Mouse (Mus musculus) CH12.LX (cell line): Measurements from ENCODE around the gene Ankrd66. TPM values are rescaled to one million over a fixed set of nuclear protein-coding genes. Genes with fewer than 3 reads are reported as not detected.

ENCODE experiments used
- DNase-seq: peaks from one replicate; pipeline ENCODE4 v3.0.0-alpha.2; 2013; ENCODE audit errors: extremely low read depth
- H3K27ac ChIP-seq: 2 replicates; pipeline ENCODE4 v1.5.1; 2012; ENCODE audit warnings: low read depth, mild to moderate bottlenecking, control low read depth, moderate library complexity; ENCODE audit not compliant: insufficient read depth
- H3K27me3 ChIP-seq: replicated peaks from 2 replicates; pipeline ENCODE3; 2012; ENCODE audit warnings: inconsistent platforms
- H3K36me3 ChIP-seq, 2 experiments: replicated peaks in 1 of 2; 2 replicates each; pipeline versions ENCODE3 to v1.6.1; 2012; ENCODE audit warnings: inconsistent platforms in 1 of 2, low read length in 1 of 2, mild to moderate bottlenecking in 1 of 2, mixed read lengths in 1 of 2, moderate library complexity in 1 of 2; ENCODE audit not compliant: control insufficient read depth in 1 of 2, insufficient read depth in 1 of 2
- H3K4me1 ChIP-seq, 2 experiments: 2 replicates each; pipeline ENCODE4 v1.6.1; 2012; ENCODE audit warnings: inconsistent platforms in 1 of 2, moderate library complexity in 1 of 2; ENCODE audit not compliant: insufficient read depth in 2 of 2, control insufficient read depth in 1 of 2
- H3K4me2 ChIP-seq: 2 replicates; pipeline ENCODE4 v1.6.1; 2012; ENCODE audit warnings: low read depth, mild to moderate bottlenecking, control low read depth; ENCODE audit not compliant: poor library complexity, insufficient read depth, severe bottlenecking
- H3K4me3 ChIP-seq, 3 experiments: fragments of 150-350 bp in 1 of 3; sonication (generic) in 1 of 3; replicated peaks in 1 of 3; 2 replicates each; pipeline versions ENCODE3 to v1.5.1; 2011 to 2012; ENCODE audit warnings: low read depth in 2 of 3, low read length in 2 of 3, mild to moderate bottlenecking in 2 of 3, moderate library complexity in 2 of 3, control low read depth in 1 of 3, improper control_type of control experiment in 1 of 3, inconsistent platforms in 1 of 3, mixed read lengths in 1 of 3; ENCODE audit not compliant: poor library complexity in 1 of 3
- H3K79me2 ChIP-seq: replicated peaks from 2 replicates; pipeline ENCODE4 v1.6.1; 2012; ENCODE audit warnings: mild to moderate bottlenecking, moderate library complexity; ENCODE audit not compliant: control insufficient read depth, poor library complexity, insufficient read depth, severe bottlenecking; ENCODE audit errors: extremely low read depth
- H3K9ac ChIP-seq: 2 replicates; pipeline ENCODE4 v1.6.1; 2012; ENCODE audit warnings: low read depth, mild to moderate bottlenecking, control low read depth, moderate library complexity; ENCODE audit not compliant: insufficient read depth
- H3K9me3 ChIP-seq: replicated peaks from 2 replicates; pipeline ENCODE3; 2012; ENCODE audit warnings: low read length, inconsistent platforms, mixed read lengths
- CHD1 ChIP-seq: IDR thresholded peaks from 2 replicates; pipeline ENCODE4 v1.6.1; 2012; ENCODE audit warnings: low read depth, low read length, improper control_type of control experiment, inconsistent platforms
- CHD2 ChIP-seq: IDR thresholded peaks from 2 replicates; pipeline ENCODE4 v1.6.1; 2011; ENCODE audit warnings: low read length, improper control_type of control experiment
- CTCF ChIP-seq, 2 experiments: IDR thresholded peaks in 1 of 2; conservative IDR thresholded peaks in 1 of 2; 2 replicates each; pipeline ENCODE4 v1.5.1; 2011 to 2012; ENCODE audit warnings: low read depth in 2 of 2, low read length in 2 of 2, improper control_type of control experiment in 1 of 2, inconsistent platforms in 1 of 2, mild to moderate bottlenecking in 1 of 2, moderate library complexity in 1 of 2
- EP300 ChIP-seq: IDR thresholded peaks from 2 replicates; pipeline ENCODE4 v1.6.1; 2011; ENCODE audit warnings: low read length, improper control_type of control experiment
- ETS1 ChIP-seq: conservative IDR thresholded peaks from 2 replicates; pipeline ENCODE4 v1.6.1; 2012; ENCODE audit warnings: low read depth, mild to moderate bottlenecking, inconsistent platforms, low read length, improper control_type of control experiment, moderate library complexity
- MAX ChIP-seq: IDR thresholded peaks from 2 replicates; pipeline ENCODE4 v1.6.1; 2011; ENCODE audit warnings: low read length, improper control_type of control experiment
- MAZ ChIP-seq: IDR thresholded peaks from 2 replicates; pipeline ENCODE4 v1.6.1; 2012; ENCODE audit warnings: low read depth, mild to moderate bottlenecking, inconsistent platforms, low read length, improper control_type of control experiment, moderate library complexity
- RCOR1 ChIP-seq: conservative IDR thresholded peaks from 2 replicates; pipeline ENCODE4 v1.6.1; 2012; ENCODE audit warnings: low read depth, mild to moderate bottlenecking, inconsistent platforms, low read length, improper control_type of control experiment
- SIN3A ChIP-seq: IDR thresholded peaks from 2 replicates; pipeline ENCODE4 v1.6.1; 2012; ENCODE audit warnings: low read length, improper control_type of control experiment, inconsistent platforms
- TBP ChIP-seq: conservative IDR thresholded peaks from 2 replicates; pipeline ENCODE4 v1.6.1; 2011; ENCODE audit warnings: low read depth, low read length, improper control_type of control experiment
- TCF12 ChIP-seq: IDR thresholded peaks from 2 replicates; pipeline ENCODE4 v1.6.1; 2014; ENCODE audit warnings: low read depth, mild to moderate bottlenecking, inconsistent platforms, low read length, improper control_type of control experiment
- USF1 ChIP-seq: IDR thresholded peaks from 2 replicates; pipeline ENCODE4 v1.6.1; 2014; ENCODE audit warnings: low read depth, mild to moderate bottlenecking, inconsistent platforms, low read length, improper control_type of control experiment
- ZC3H11A ChIP-seq: IDR thresholded peaks from 2 replicates; pipeline ENCODE4 v1.6.1; 2012; ENCODE audit warnings: low read depth, mild to moderate bottlenecking, inconsistent platforms, low read length, improper control_type of control experiment
- ZMIZ1 ChIP-seq: IDR thresholded peaks from 2 replicates; pipeline ENCODE4 v1.6.1; 2012; ENCODE audit warnings: low read depth, mild to moderate bottlenecking, inconsistent platforms, low read length, improper control_type of control experiment
- ZNF384 ChIP-seq: IDR thresholded peaks from 2 replicates; pipeline ENCODE4 v1.6.1; 2012; ENCODE audit warnings: low read depth, low read length, improper control_type of control experiment, inconsistent platforms
- dilution Hi-C: fragments of 300-500 bp; cut with MboI; formaldehyde crosslinking; loops from 2 replicates; pipeline ENCODE4 v1.14.3; 2020; ENCODE audit warnings: low sequenced_read_pairs; ENCODE audit not compliant: extremely low pct_unique_long_range_greater_than_20kb, extremely low pct_ligation_motif_present
- in situ Hi-C: fragments of 300-500 bp; cut with MboI; formaldehyde crosslinking; loops from 3 replicates; pipeline ENCODE4 v1.14.3; 2019; ENCODE audit warnings: low sequenced_read_pairs, low pct_ligation_motif_present, low pct_unique_long_range_greater_than_20kb, mixed read lengths
- polyA plus RNA-seq: library from polyadenylated mRNA; unstranded; fragments of >175 nt; gene quantifications from 2 replicates; pipeline ENCODE4 v1.2.1, GENCODE M21; 2012; ENCODE audit warnings: low read depth; ENCODE audit not compliant: insufficient read length
- total RNA-seq, 2 experiments: library from RNA; depleted of rRNA; stranded (reverse); fragments of 300-350 nt in 1 of 2; fragments of >200 nt in 1 of 2; gene quantifications; 2 replicates each; pipeline ENCODE4 v1.2.3; 2012 to 2014

Ankrd66 gene
- total and polyA plus RNA-seq, 3 experiments: not detected

GRCm38 (mm10) chr17:43590531-43590930 lies 47.1 kb upstream of the Ankrd66 start:
- TF ChIP-seq RCOR1 (no peak), MAZ (no peak), EP300 (no peak), CHD2 (no peak), CTCF (conservative IDR thresholded peaks at IDR 0.05 in 1 of 2, IDR thresholded peaks at IDR 0.05 in 1 of 2; ENCODE audit: low read depth in 2 of 2, low read length in 2 of 2) (no peak), TBP (no peak), USF1 (no peak), CHD1 (no peak), MAX (no peak), ZMIZ1 (no peak), ZC3H11A (no peak), ZNF384 (no peak)
- Histone ChIP-seq H3K79me2 (no peaks in the 10 kb centered on the region), H3K27ac (no peak overlapping the region), H3K4me2 (no peak overlapping the region), H3K27me3 (no peaks in the 10 kb centered on the region), H3K9ac (no peak overlapping the region), H3K4me1 (no peaks in the 10 kb centered on the region), H3K4me3 (no peak overlapping the region), H3K9me3 (peaks cover 43% of the 10 kb centered on the region), H3K36me3 (no peaks in the 10 kb centered on the region)
- in situ Hi-C loops: no loop called here
- DNase-seq: no peak
- dilution Hi-C loops: no loop called here

- in situ Hi-C loops: no loop called here
- Histone ChIP-seq H3K27me3 (no peaks in the 10 kb centered on the region), H3K4me2 (no peak overlapping the region), H3K9me3 (peaks cover 44% of the 10 kb centered on the region), H3K9ac (no peak overlapping the region), H3K4me3 (no peak overlapping the region), H3K36me3 (no peaks in the 10 kb centered on the region), H3K27ac (no peak overlapping the region), H3K79me2 (no peaks in the 10 kb centered on the region), H3K4me1 (no peaks in the 10 kb centered on the region)
- DNase-seq: no peak
- dilution Hi-C loops: no loop called here
- TF ChIP-seq CTCF (conservative IDR thresholded peaks at IDR 0.05 in 1 of 2, IDR thresholded peaks at IDR 0.05 in 1 of 2; ENCODE audit: low read depth in 2 of 2, low read length in 2 of 2) (no peak), TCF12 (no peak), ETS1 (no peak)
Measured at GRCm38 (mm10) chr17:43589750-43590149, 46.3 kb upstream of the Ankrd66 start.

- no peak overlapping the region for H3K4me2 ChIP-seq
- dilution Hi-C loops: no loop called here
- no peak overlapping the region for H3K9ac ChIP-seq
- peaks cover 40% of the 10 kb centered on the region for H3K9me3 ChIP-seq
- no peak for DNase-seq
- H3K27me3 ChIP-seq: no peaks in the 10 kb centered on the region
- H3K27ac ChIP-seq: no peak overlapping the region
- H3K79me2 ChIP-seq: no peaks in the 10 kb centered on the region
- H3K4me3 ChIP-seq: no peak overlapping the region
- TF ChIP-seq RCOR1 (no peak), MAX (no peak), SIN3A (no peak)
- no peaks in the 10 kb centered on the region for H3K4me1 ChIP-seq
- in situ Hi-C loops: no loop called here
- H3K36me3 ChIP-seq: no peaks in the 10 kb centered on the region
Measured at GRCm38 (mm10) chr17:43587278-43587677, 43.8 kb upstream of the Ankrd66 start.
